Mouse (Mus musculus) heart, embryonic 13.5 days (tissue): ENCODE results near the gene Polr2c. TPM values are rescaled to one million over a fixed set of nuclear protein-coding genes. Genes with fewer than 3 reads are reported as not detected.
A peak's percentile ranks its signal among the peaks of the same experiment; 100 is the strongest.

Experiments used
- ATAC-seq: fragments of 200-750 bp; cut with Nextera tagmentation; 2 replicates; pipeline ENCODE4 v1.8.0; 2017; ENCODE audit warnings: moderate TSS enrichment; ENCODE audit not compliant: insufficient number of reproducible peaks, low FRiP score, low TSS enrichment; ENCODE audit errors: extremely low read depth
- H3K27ac ChIP-seq: fragments of 300-500 bp; sonication (generic); replicated peaks from 2 replicates; pipeline ENCODE4 v1.5.1; 2015; ENCODE audit warnings: moderate library complexity, mild to moderate bottlenecking, inconsistent platforms
- H3K27me3 ChIP-seq: fragments of 300-500 bp; sonication (generic); replicated peaks from 2 replicates; pipeline ENCODE4 v1.6.1; 2015; ENCODE audit warnings: mild to moderate bottlenecking, inconsistent platforms
- H3K36me3 ChIP-seq: fragments of 300-500 bp; sonication (generic); 2 replicates; pipeline ENCODE4 v1.6.1; 2015; ENCODE audit warnings: mild to moderate bottlenecking, inconsistent platforms
- H3K4me1 ChIP-seq: fragments of 300-500 bp; sonication (generic); 2 replicates; pipeline ENCODE4 v1.6.1; 2015; ENCODE audit warnings: inconsistent platforms
- H3K4me2 ChIP-seq: fragments of 300-500 bp; sonication (generic); 2 replicates; pipeline ENCODE4 v1.6.1; 2015; ENCODE audit warnings: inconsistent platforms, mild to moderate bottlenecking, moderate library complexity
- H3K4me3 ChIP-seq: fragments of 300-500 bp; sonication (generic); 2 replicates; pipeline ENCODE4 v1.5.1; 2015; ENCODE audit warnings: moderate library complexity, mild to moderate bottlenecking, inconsistent platforms
- H3K9ac ChIP-seq: fragments of 300-500 bp; sonication (generic); 2 replicates; pipeline ENCODE4 v1.6.1; 2015; ENCODE audit warnings: inconsistent platforms, mild to moderate bottlenecking, moderate library complexity
- H3K9me3 ChIP-seq: fragments of 300-500 bp; sonication (generic); 2 replicates; pipeline ENCODE4 v1.6.1; 2016; ENCODE audit warnings: inconsistent platforms
- WGBS: fragments of 180-500 bp; shearing (Covaris S2); methylation state at CpG from one replicate; pipeline ENCODE4 v1.1.7; 2015; ENCODE audit warnings: mixed read lengths; 5-methylcytosine and 5-hydroxymethylcytosine counted together
- polyA plus RNA-seq: library from polyadenylated mRNA; unstranded; fragments of >200 nt; fragmentation: Nextera tagmentation; extraction: Ambion mirVana; gene quantifications from 2 replicates; pipeline ENCODE4 v1.2.1, GENCODE M21; 2015

Polr2c gene
- polyA plus RNA-seq, 1 experiment from 2014 or later: 107 TPM

- Histone ChIP-seq H3K36me3 (peaks cover 37% of the 10 kb centered on the region), H3K4me1 (peaks cover 63% of the 10 kb centered on the region), H3K9ac (peak overlapping the region; percentile 72), H3K9me3 (no peaks in the 10 kb centered on the region), H3K4me2 (peak overlapping the region; percentile 71), H3K27ac (peak overlapping the region; percentile 68), H3K4me3 (peak overlapping the region; percentile 5; the same call in 1 of the 2 replicates), H3K27me3 (peaks cover 11% of the 10 kb centered on the region)
- WGBS: 29% methylated on average over 3 of the region's 3 CpGs
- no peak for ATAC-seq
Measured at GRCm38 (mm10) chr8:94914701-94915101, 57.5 kb downstream of the Polr2c start.

- Histone ChIP-seq H3K9ac (peak overlapping the region; percentile 85), H3K27me3 (peaks cover 11% of the 10 kb centered on the region), H3K36me3 (peaks cover 20% of the 10 kb centered on the region), H3K4me2 (peak overlapping the region; percentile 81), H3K9me3 (no peaks in the 10 kb centered on the region), H3K4me1 (peaks cover 61% of the 10 kb centered on the region), H3K4me3 (peak overlapping the region; percentile 87), H3K27ac (peak overlapping the region; percentile 43)
- no peak for ATAC-seq
- WGBS: 45% methylated on average over 9 of the region's 9 CpGs
Measured at GRCm38 (mm10) chr8:94916311-94916959, 59.2 kb downstream of the Polr2c start.

- Histone ChIP-seq H3K4me3 (peak overlapping the region; percentile 87), H3K27me3 (peaks cover 11% of the 10 kb centered on the region), H3K9ac (peak overlapping the region; percentile 85), H3K4me2 (peak overlapping the region; percentile 81), H3K36me3 (peaks cover 15% of the 10 kb centered on the region), H3K9me3 (no peaks in the 10 kb centered on the region), H3K4me1 (peaks cover 61% of the 10 kb centered on the region), H3K27ac (peak overlapping the region; percentile 43)
- no peak for ATAC-seq
- 2% methylated on average over 10 of the region's 10 CpGs for WGBS
Measured at GRCm38 (mm10) chr8:94916960-94917324, 59.7 kb downstream of the Polr2c start.

- Histone ChIP-seq H3K4me3 (peak overlapping the region; percentile 87), H3K36me3 (peaks cover 11% of the 10 kb centered on the region), H3K9ac (peak overlapping the region; percentile 85), H3K4me2 (peak overlapping the region; percentile 81), H3K27me3 (peaks cover 11% of the 10 kb centered on the region), H3K9me3 (no peaks in the 10 kb centered on the region), H3K27ac (peak overlapping the region; percentile 81), H3K4me1 (peaks cover 61% of the 10 kb centered on the region)
- ATAC-seq: peak; percentile 90
- WGBS: 1% methylated on average over 27 of the region's 27 CpGs
Measured at GRCm38 (mm10) chr8:94917352-94917751, 60.1 kb downstream of the Polr2c start.

- Histone ChIP-seq H3K27ac (peak within 1 kb of the TSS; percentile 81), H3K9me3 (no peaks in the 10 kb centered on the region), H3K9ac (peak within 1 kb of the TSS; percentile 85), H3K27me3 (peaks cover 6% of the 10 kb centered on the region), H3K36me3 (peaks cover 5% of the 10 kb centered on the region), H3K4me3 (peak within 1 kb of the TSS; percentile 87), H3K4me2 (peak within 1 kb of the TSS; percentile 81), H3K4me1 (peaks cover 61% of the 10 kb centered on the region)
- ATAC-seq: peak; percentile 21; the same call in 1 of the 2 replicates
- WGBS: 2% methylated on average over 47 of the region's 51 CpGs
Measured at GRCm38 (mm10) chr8:94917851-94918495, 60.7 kb downstream of the Polr2c start, which contains the start of gene Ccdc102a. Ccdc102a (minus strand) TSS chr8:94918098.

- Histone ChIP-seq H3K36me3 (no peaks in the 10 kb centered on the region), H3K27me3 (no peaks in the 10 kb centered on the region), H3K9ac (no peak overlapping the region), H3K27ac (no peak overlapping the region), H3K4me2 (no peak overlapping the region), H3K9me3 (no peaks in the 10 kb centered on the region), H3K4me3 (no peak overlapping the region), H3K4me1 (peaks cover 54% of the 10 kb centered on the region)
- no peak for ATAC-seq
Measured at GRCm38 (mm10) chr8:94919256-94919655, 62.0 kb downstream of the Polr2c start.

GRCm38 (mm10) chr8:94922176-94922575 is 64.9 kb downstream of the Polr2c start:
- Histone ChIP-seq H3K9me3 (no peaks in the 10 kb centered on the region), H3K9ac (0 out of 2 replicates have a peak overlapping the region, but pooled peaks have one; percentile 33), H3K4me3 (no peak overlapping the region), H3K4me1 (peaks cover 27% of the 10 kb centered on the region), H3K36me3 (no peaks in the 10 kb centered on the region), H3K27ac (peak overlapping the region; percentile 40; the same call in 1 of the 2 replicates), H3K4me2 (no peak overlapping the region), H3K27me3 (no peaks in the 10 kb centered on the region)
- no peak for ATAC-seq
- 54% methylated on average over 6 of the region's 6 CpGs for WGBS

GRCm38 (mm10) chr8:94922602-94923001 is 65.4 kb downstream of the Polr2c start:
- 0 out of 2 replicates have a peak, but pooled peaks have one; percentile 35 for ATAC-seq
- WGBS: 16% methylated on average over 8 of the region's 8 CpGs
- peaks cover 27% of the 10 kb centered on the region for H3K4me1 ChIP-seq
- peak overlapping the region; percentile 33; the same call in 1 of the 2 replicates for H3K9ac ChIP-seq
- no peaks in the 10 kb centered on the region for H3K36me3 ChIP-seq
- H3K9me3 ChIP-seq: no peaks in the 10 kb centered on the region
- H3K27me3 ChIP-seq: no peaks in the 10 kb centered on the region
- H3K27ac ChIP-seq: peak overlapping the region; percentile 40; the same call in 1 of the 2 replicates
- 0 out of 2 replicates have a peak overlapping the region, but pooled peaks have one; percentile 18 for H3K4me2 ChIP-seq
- H3K4me3 ChIP-seq: no peak overlapping the region

Other genes with a start within 250 kb of the Polr2c start
- gene Arl2bp, start 190.8 kb upstream of the Polr2c start, polyA plus RNA-seq: 131 and 135 TPM in 2 replicates
- 0.23 and 0.55 TPM in 2 replicates for gene Pllp, start 161.2 kb upstream of the Polr2c start, polyA plus RNA-seq
- not detected in 2 replicates for gene Ccl22, start 111.9 kb upstream of the Polr2c start, polyA plus RNA-seq
- 11.2 and 12.9 TPM in 2 replicates for gene Cx3cl1, start 85.4 kb upstream of the Polr2c start, polyA plus RNA-seq
- 0.43 and 0.63 TPM in 2 replicates for gene Ccl17, start 47.0 kb upstream of the Polr2c start, polyA plus RNA-seq
- gene Coq9, start 19.1 kb upstream of the Polr2c start, polyA plus RNA-seq: 133 and 142 TPM in 2 replicates
- 90.9 and 98.2 TPM in 2 replicates for gene Ciapin1, start 19.1 kb upstream of the Polr2c start, polyA plus RNA-seq
- 35.5 and 38.2 TPM in 2 replicates for gene Dok4, start 18.9 kb downstream of the Polr2c start, polyA plus RNA-seq
- gene Ccdc102a, start 60.6 kb downstream of the Polr2c start, polyA plus RNA-seq: 18.2 and 18.7 TPM in 2 replicates
- gene Adgrg5, start 66.2 kb downstream of the Polr2c start, polyA plus RNA-seq: 0.18 and 0.32 TPM in 2 replicates
- gene Adgrg1, start 117.3 kb downstream of the Polr2c start, polyA plus RNA-seq: 4.4 and 4.7 TPM in 2 replicates
- 3.0 and 3.1 TPM in 2 replicates for gene Adgrg3, start 160.2 kb downstream of the Polr2c start, polyA plus RNA-seq
- gene Drc7, start 197.7 kb downstream of the Polr2c start, polyA plus RNA-seq: not detected in 2 replicates
- gene Katnb1, start 223.7 kb downstream of the Polr2c start, polyA plus RNA-seq: 16.0 and 16.1 TPM in 2 replicates